In genomic region chr5:113850680-113851230, GRCm38 (mm10) we compare ENCODE assay signal across 26 mouse cellular contexts. TPM values are rescaled to one million over a fixed set of nuclear protein-coding genes. Genes with fewer than 3 reads are reported as not detected.
DNase-seq lines count a peak whose midpoint lies in the region; ATAC-seq lines count a peak whose summit lies in the region.
"Had no signal": no experiment of that assay in that cellular context is flagged by ENCODE, and none has a peak within 500 bp of the region (broad histone marks: within the 10 kb centered on the region; RNA-seq: fewer than 3 reads in every experiment).

No protein-coding gene starts in this region.

- H3K4me2 ChIP-seq in hindbrain, embryonic 11.5 days (replicated peaks; ENCODE audit: low read depth, low read length) = no peak overlapping the region
- H3K4me2 ChIP-seq in hindbrain, embryonic 14.5 days (replicated peaks) = no peak overlapping the region
- no peak overlapping the region for H3K4me2 ChIP-seq in neural tube, embryonic 13.5 days
- peak overlapping the region; percentile 12; the same call in 1 of the 2 replicates for H3K4me2 ChIP-seq in liver, embryonic 12.5 days
- H3K4me2 ChIP-seq: embryonic facial prominence, embryonic 13.5 days; limb, embryonic 13.5 days; lung, embryonic 14.5 days; midbrain, embryonic 11.5 days; neural tube, embryonic 12.5 days had no signal

- 78% methylated on average over 8 of the region's 8 CpGs for WGBS in hindbrain, embryonic 11.5 days
- WGBS in hindbrain, embryonic 14.5 days = 73% methylated on average over 8 of the region's 8 CpGs
- 67% methylated on average over 8 of the region's 8 CpGs for WGBS in neural tube, embryonic 13.5 days
- WGBS in liver, embryonic 12.5 days (ENCODE audit: insufficient replicate concordance) = 60% methylated on average over 8 of the region's 8 CpGs

- no peak for ATAC-seq in hindbrain, embryonic 11.5 days (ENCODE audit: low FRiP score)
- ATAC-seq in hindbrain, embryonic 14.5 days (ENCODE audit: low FRiP score) = no peak
- ATAC-seq in neural tube, embryonic 13.5 days (ENCODE audit: low read depth) = no peak
- ATAC-seq in liver, embryonic 12.5 days = peak; percentile 38
- ATAC-seq in megakaryocyte-erythroid progenitor cell, adult 5-6 weeks (replicated peaks; ENCODE audit: low FRiP score, low TSS enrichment, poor library complexity, severe bottlenecking) = peak; percentile 77
- ATAC-seq: activated CD4-positive, CD25-positive, alpha-beta regulatory T cell, adult 4 months; forebrain, embryonic 14.5 days; intestine, postnatal 0 days had no signal

- no peaks in the 10 kb centered on the region for H3K9me3 ChIP-seq in hindbrain, embryonic 11.5 days (ENCODE audit: control insufficient read depth, low read length)
- no peaks in the 10 kb centered on the region for H3K9me3 ChIP-seq in hindbrain, embryonic 14.5 days (ENCODE audit: control insufficient read depth, low read length)
- H3K9me3 ChIP-seq in neural tube, embryonic 13.5 days = no peaks in the 10 kb centered on the region
- H3K9me3 ChIP-seq in liver, embryonic 12.5 days (replicated peaks) = no peaks in the 10 kb centered on the region
- H3K9me3 ChIP-seq: embryonic facial prominence, embryonic 13.5 days; limb, embryonic 13.5 days; neural tube, embryonic 12.5 days had no signal

- H3K4me1 ChIP-seq in hindbrain, embryonic 11.5 days (replicated peaks; ENCODE audit: control insufficient read depth, insufficient read depth, low read length) = peaks cover 4% of the 10 kb centered on the region; the same call in 1 of the 2 replicates
- H3K4me1 ChIP-seq in hindbrain, embryonic 14.5 days (replicated peaks; ENCODE audit: control insufficient read depth, insufficient read depth, low read length) = peaks cover 7% of the 10 kb centered on the region; the same call in 1 of the 2 replicates
- H3K4me1 ChIP-seq in neural tube, embryonic 13.5 days (replicated peaks) = peaks cover 12% of the 10 kb centered on the region
- peaks cover 50% of the 10 kb centered on the region for H3K4me1 ChIP-seq in liver, embryonic 12.5 days
- H3K4me1 ChIP-seq: limb, embryonic 13.5 days had no signal

- no peak overlapping the region for H3K4me3 ChIP-seq in hindbrain, embryonic 11.5 days (ENCODE audit: low read depth, low read length)
- no peak overlapping the region for H3K4me3 ChIP-seq in hindbrain, embryonic 14.5 days (replicated peaks; ENCODE audit: low read length)
- no peak overlapping the region for H3K4me3 ChIP-seq in neural tube, embryonic 13.5 days
- no peak overlapping the region for H3K4me3 ChIP-seq in liver, embryonic 12.5 days
- H3K4me3 ChIP-seq: embryonic facial prominence, embryonic 13.5 days; limb, embryonic 13.5 days; neural tube, embryonic 12.5 days had no signal

- no peaks in the 10 kb centered on the region for H3K27me3 ChIP-seq in hindbrain, embryonic 11.5 days (ENCODE audit: control insufficient read depth, insufficient read depth, low read length)
- H3K27me3 ChIP-seq in hindbrain, embryonic 14.5 days (ENCODE audit: control insufficient read depth, insufficient read depth, low read length) = no peaks in the 10 kb centered on the region
- no peaks in the 10 kb centered on the region for H3K27me3 ChIP-seq in neural tube, embryonic 13.5 days
- no peaks in the 10 kb centered on the region for H3K27me3 ChIP-seq in liver, embryonic 12.5 days (replicated peaks)
- H3K27me3 ChIP-seq: embryonic facial prominence, embryonic 13.5 days; limb, embryonic 13.5 days; neural tube, embryonic 12.5 days had no signal

- peaks cover 18% of the 10 kb centered on the region; the same call in 1 of the 2 replicates for H3K36me3 ChIP-seq in hindbrain, embryonic 11.5 days (ENCODE audit: control insufficient read depth, insufficient read depth, low read length)
- H3K36me3 ChIP-seq in hindbrain, embryonic 14.5 days (replicated peaks; ENCODE audit: control insufficient read depth, insufficient read depth) = peaks cover 63% of the 10 kb centered on the region
- H3K36me3 ChIP-seq in neural tube, embryonic 13.5 days = peaks cover 66% of the 10 kb centered on the region
- H3K36me3 ChIP-seq in liver, embryonic 12.5 days = peaks cover 73% of the 10 kb centered on the region

- peak overlapping the region; percentile 36; the same call in 1 of the 2 replicates for H3K27ac ChIP-seq in hindbrain, embryonic 11.5 days (ENCODE audit: low read depth, low read length)
- H3K27ac ChIP-seq in hindbrain, embryonic 14.5 days = no peak overlapping the region
- peak overlapping the region; percentile 18; the same call in 1 of the 2 replicates for H3K27ac ChIP-seq in neural tube, embryonic 13.5 days (replicated peaks)
- H3K27ac ChIP-seq in liver, embryonic 12.5 days = no peak overlapping the region
- H3K27ac ChIP-seq: embryonic facial prominence, embryonic 13.5 days; limb, embryonic 13.5 days; neural tube, embryonic 12.5 days had no signal

- DNase-seq in hindbrain, embryonic 11.5 days (ENCODE audit: low spot score) = no peak
- no peak for DNase-seq in hindbrain, embryonic 14.5 days (ENCODE audit: low spot score)
- DNase-seq in neural tube, embryonic 10.5 days (ENCODE audit: extremely low spot score, low spot score) = no peak
- DNase-seq in thymus, postnatal 25 days = no peak
- DNase-seq in lung, postnatal 25 days (ENCODE audit: low spot score) = no peak
- DNase-seq: adrenal gland, adult 8-10 months; cerebellum, adult 2 months; cerebellum, postnatal 36 days; embryo, embryonic 11 days; kidney, postnatal 36 days; lung, embryonic 14.5 days; lung, postnatal 36 days; retina, postnatal 1 day; right cerebral cortex, postnatal 25 days; thymus, postnatal 14 days had no signal

- H3K9ac ChIP-seq in hindbrain, embryonic 11.5 days (ENCODE audit: low read depth, low read length) = no peak overlapping the region
- no peak overlapping the region for H3K9ac ChIP-seq in hindbrain, embryonic 14.5 days
- no peak overlapping the region for H3K9ac ChIP-seq in neural tube, embryonic 13.5 days
- H3K9ac ChIP-seq in liver, embryonic 12.5 days = no peak overlapping the region
- H3K9ac ChIP-seq: embryonic facial prominence, embryonic 13.5 days; limb, embryonic 13.5 days; lung, embryonic 14.5 days; neural tube, embryonic 12.5 days had no signal

RNA-seq across cellular contexts. Expression of gene Selplg, which starts 18.3 kb away (rescaled TPM):
- polyA plus RNA-seq in hindbrain, embryonic 11.5 days (2014; fragmentation: Nextera tagmentation; extraction: Ambion mirVana) = 0.96 and 1.0 TPM in 2 replicates
- polyA plus RNA-seq in hindbrain, embryonic 14.5 days (2014; fragmentation: Nextera tagmentation; extraction: Ambion mirVana) = 1.6 and 2.4 TPM in 2 replicates
- 1.9 and 2.5 TPM in 2 replicates for polyA plus RNA-seq in neural tube, embryonic 13.5 days (2015; fragmentation: Nextera tagmentation; extraction: Ambion mirVana)
- polyA plus RNA-seq in liver, embryonic 12.5 days (2016; fragmentation: Nextera tagmentation; extraction: Ambion mirVana) = 10.8 and 11.6 TPM in 2 replicates
- total RNA-seq in megakaryocyte-erythroid progenitor cell, adult 5-6 weeks (2014; fragmentation: Nextera tagmentation) = 66.0 and 87.7 TPM in 2 replicates
- 27.4 and 30.2 TPM in 2 replicates for total RNA-seq in megakaryocyte-erythroid progenitor cell, adult 5-6 weeks (2017)

RNA-seq across cellular contexts. Expression of gene Tmem119, which starts 50.4 kb away (rescaled TPM):
- 18.8 and 21.3 TPM in 2 replicates for polyA plus RNA-seq in hindbrain, embryonic 11.5 days (2014; fragmentation: Nextera tagmentation; extraction: Ambion mirVana)
- 4.8 and 5.0 TPM in 2 replicates for polyA plus RNA-seq in hindbrain, embryonic 14.5 days (2014; fragmentation: Nextera tagmentation; extraction: Ambion mirVana)
- 12.6 and 19.9 TPM in 2 replicates for polyA plus RNA-seq in neural tube, embryonic 13.5 days (2015; fragmentation: Nextera tagmentation; extraction: Ambion mirVana)
- 7.2 and 9.8 TPM in 2 replicates for polyA plus RNA-seq in liver, embryonic 12.5 days (2016; fragmentation: Nextera tagmentation; extraction: Ambion mirVana)
- total RNA-seq in megakaryocyte-erythroid progenitor cell, adult 5-6 weeks (2014; fragmentation: Nextera tagmentation) = 0.46 TPM in 1 of 2 replicates, not detected in the other
- total RNA-seq in megakaryocyte-erythroid progenitor cell, adult 5-6 weeks (2017) = not detected in 2 replicates
- total RNA-seq: MEL had no signal
- polyA plus RNA-seq: activated CD4-positive, CD25-positive, alpha-beta regulatory T cell, adult 4 months had no signal

RNA-seq across cellular contexts. Expression of gene Coro1c, which starts 57.8 kb away (rescaled TPM):
- 192 and 230 TPM in 2 replicates for polyA plus RNA-seq in hindbrain, embryonic 11.5 days (2014; fragmentation: Nextera tagmentation; extraction: Ambion mirVana)
- 172 and 177 TPM in 2 replicates for polyA plus RNA-seq in hindbrain, embryonic 14.5 days (2014; fragmentation: Nextera tagmentation; extraction: Ambion mirVana)
- 183 and 200 TPM in 2 replicates for polyA plus RNA-seq in neural tube, embryonic 13.5 days (2015; fragmentation: Nextera tagmentation; extraction: Ambion mirVana)
- polyA plus RNA-seq in liver, embryonic 12.5 days (2016; fragmentation: Nextera tagmentation; extraction: Ambion mirVana) = 78.7 and 78.8 TPM in 2 replicates
- 56.5 and 80.4 TPM in 2 replicates for total RNA-seq in megakaryocyte-erythroid progenitor cell, adult 5-6 weeks (2014; fragmentation: Nextera tagmentation)
- total RNA-seq in megakaryocyte-erythroid progenitor cell, adult 5-6 weeks (2017) = 75.7 and 78.0 TPM in 2 replicates

Comparison
In these comparisons a context has a peak if more than half of its experiments do, and no peak if none do; other contexts are left out.
1. H3K27ac ChIP-seq: peak in hindbrain, embryonic 11.5 days (single experiment) and neural tube, embryonic 13.5 days (single experiment); none in hindbrain, embryonic 14.5 days (single experiment) and liver, embryonic 12.5 days (single experiment).
2. ATAC-seq: peak in liver, embryonic 12.5 days (single experiment) and megakaryocyte-erythroid progenitor cell, adult 5-6 weeks (single experiment); none in hindbrain, embryonic 11.5 days (single experiment), hindbrain, embryonic 14.5 days (single experiment) and neural tube, embryonic 13.5 days (single experiment).